Mouse (Mus musculus) cerebellum, postnatal 25 days (tissue): ENCODE measurements at regions not wholly inside any gene's neighbourhood (a gene's known extent, or its start where the extent isn't known, plus 50 kb on each side); places are given as distances from the start of the nearest gene placed in this dataset.
"Not testable (repeated sequence)": the region's sequence is repeated elsewhere in the genome, so short reads cannot be mapped to it uniquely, and the experiment has no call there.

Source experiments
- DNase-seq, 2 experiments: peaks; one replicate each; pipeline ENCODE4 v3.0.0; 2021; ENCODE audit warnings: mixed read lengths in 2 of 2

DNA sequence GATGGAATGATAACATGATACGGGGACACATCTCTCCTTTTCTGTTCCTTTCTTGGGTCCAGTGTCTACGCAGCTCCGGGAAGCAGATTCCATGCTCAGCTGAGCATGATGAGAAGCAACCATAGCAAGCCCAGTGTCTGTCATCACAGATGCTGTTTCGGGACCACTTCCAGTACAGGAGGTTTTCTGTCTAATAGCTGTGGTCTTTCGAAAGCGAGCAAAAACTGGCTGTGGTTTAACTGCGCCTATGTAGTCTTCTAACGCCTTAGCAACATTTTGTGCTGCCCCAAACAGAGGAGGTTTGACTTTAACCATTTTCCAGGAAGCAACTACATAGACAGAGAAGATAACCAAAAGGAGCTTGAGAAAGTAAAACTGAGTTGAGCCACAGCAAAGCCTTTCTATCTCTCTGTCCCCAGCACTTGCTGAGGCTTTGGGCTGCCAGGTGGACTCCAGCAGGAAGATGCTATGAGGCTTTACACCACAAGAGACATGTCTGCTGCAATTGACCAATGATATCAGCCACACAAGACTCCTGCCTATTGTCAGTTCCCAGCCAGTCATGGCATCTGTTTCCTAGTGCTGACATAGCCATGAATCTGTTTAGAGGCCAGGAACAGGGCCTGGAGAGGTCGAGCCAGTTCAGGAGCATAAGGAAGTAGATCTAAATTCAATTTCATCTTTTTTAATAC, 95.1 kb downstream of the Stard3nl start:
- peak; percentile 34 to 47 for DNase-seq

DNA sequence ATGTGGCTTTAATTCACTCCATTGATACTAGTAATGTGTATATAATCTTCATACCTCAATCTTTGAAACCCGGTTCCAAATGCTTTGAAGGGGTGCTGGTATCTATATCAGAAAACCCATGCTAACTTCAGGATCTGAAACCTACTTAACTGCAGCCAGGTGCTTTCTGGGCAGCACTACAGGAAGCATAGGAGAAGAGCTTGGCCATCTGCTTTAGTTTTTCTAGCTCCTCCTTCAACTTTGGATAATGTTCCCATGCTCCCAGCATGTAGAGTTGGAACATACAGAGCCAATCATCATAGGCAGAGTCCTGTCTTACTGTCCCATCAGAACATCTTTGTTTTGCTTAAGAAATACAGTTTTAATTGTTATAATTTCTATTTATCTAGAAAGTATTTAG, 99.3 kb downstream of the Stard3nl start:
- DNase-seq = peak in 1 of 2 experiments; percentile 8

DNA sequence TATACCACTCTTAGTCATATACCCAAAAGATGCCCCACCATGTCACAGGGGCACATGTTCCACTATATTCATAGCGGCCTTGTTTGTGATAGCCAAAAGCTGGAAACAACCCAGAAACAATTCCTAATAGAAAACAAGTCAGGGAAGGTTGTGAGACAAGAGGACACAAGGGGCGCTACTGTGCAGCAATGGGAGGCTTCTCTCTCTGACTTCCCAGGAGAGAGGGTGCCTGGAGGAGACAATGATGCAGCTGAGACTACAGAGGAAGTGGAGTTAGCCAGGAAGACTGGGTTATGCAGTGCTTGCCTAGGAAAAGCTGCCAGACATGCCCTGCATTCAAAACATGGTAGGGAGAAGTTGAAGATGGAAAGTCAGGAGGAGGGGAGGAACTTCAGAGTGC, 102.6 kb downstream of the Stard3nl start:
- peak in 1 of 2 experiments; percentile 3 for DNase-seq

DNA sequence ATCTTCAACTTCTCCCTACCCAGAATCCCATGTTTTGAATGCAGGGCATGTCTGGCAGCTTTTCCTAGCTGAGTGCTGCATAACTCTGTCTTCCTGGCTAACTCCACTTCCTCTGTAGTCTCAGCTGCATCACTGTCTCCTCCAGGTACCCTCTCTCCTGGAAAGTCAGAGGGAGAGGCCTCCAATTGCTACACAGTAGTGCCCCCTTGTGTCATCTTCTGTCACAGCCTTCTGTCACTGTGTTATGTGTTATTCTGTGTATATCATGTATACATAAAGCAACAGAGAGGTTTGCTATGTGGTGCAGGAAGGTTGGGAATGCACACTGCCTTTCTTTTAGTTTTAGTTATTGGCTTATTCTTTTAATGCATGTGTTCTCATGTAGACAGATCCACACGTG, 112.4 kb downstream of the Stard3nl start:
- no peak for DNase-seq

DNA sequence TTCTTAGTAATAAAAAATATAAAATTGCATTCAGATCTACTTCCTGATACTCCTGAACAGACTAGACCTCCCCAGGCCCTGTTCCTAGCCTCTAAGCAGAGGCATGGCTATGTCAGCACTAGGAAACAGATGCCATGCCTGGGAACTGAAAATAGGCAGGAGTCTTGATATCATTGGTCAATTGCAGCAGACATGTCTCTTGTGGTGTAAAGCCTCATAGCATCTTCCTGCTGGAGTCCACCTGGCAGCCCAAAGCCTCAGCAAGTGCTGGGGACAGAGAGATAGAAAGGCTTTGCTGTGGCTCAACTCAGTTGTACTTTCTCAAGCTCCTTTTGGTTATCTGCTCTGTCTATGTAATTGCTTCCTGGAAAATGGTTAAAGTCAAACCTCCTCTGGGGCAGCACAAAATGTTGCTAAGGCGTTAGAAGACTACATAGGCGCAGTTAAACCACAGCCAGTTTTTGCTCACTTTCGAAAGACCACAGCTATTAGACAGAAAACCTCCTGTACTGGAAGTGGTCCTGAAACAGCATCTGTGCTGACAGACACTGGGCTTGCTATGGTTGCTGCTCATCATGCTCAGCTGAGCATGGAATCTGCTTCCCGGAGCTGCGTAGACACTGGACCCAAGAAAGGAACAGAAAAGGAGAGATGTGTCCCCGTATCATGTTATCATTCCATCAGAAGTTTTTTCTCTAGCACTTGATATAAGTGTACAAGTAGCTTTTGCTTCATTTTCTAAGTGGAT, 122.9 kb downstream of the Stard3nl start:
- not testable (repeated sequence) for DNase-seq

DNA sequence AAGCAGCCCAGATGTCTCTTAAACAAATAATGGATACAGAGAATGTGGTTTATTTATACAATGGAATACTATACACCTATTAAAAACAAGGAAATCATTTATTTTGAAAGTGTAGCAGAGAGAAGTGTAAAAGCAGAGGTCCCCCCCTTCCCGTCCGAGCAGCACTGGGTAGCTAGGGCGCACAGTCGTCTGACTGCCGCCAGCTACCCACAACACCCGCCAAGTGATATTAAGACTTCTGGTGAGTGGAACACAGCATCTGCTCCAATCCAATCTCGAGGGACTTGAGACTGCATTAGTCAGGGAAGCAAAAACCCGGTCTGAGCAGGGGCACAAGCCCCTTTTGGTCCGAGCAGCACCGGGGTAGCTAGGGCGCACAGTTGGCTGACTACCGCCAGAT, 130.6 kb downstream of the Stard3nl start:
- DNase-seq = not testable (repeated sequence)

GRCm38 (mm10) chr13:19246558-19246957, 149.0 kb downstream of the Stard3nl start:
- DNase-seq = not testable (repeated sequence)

DNA sequence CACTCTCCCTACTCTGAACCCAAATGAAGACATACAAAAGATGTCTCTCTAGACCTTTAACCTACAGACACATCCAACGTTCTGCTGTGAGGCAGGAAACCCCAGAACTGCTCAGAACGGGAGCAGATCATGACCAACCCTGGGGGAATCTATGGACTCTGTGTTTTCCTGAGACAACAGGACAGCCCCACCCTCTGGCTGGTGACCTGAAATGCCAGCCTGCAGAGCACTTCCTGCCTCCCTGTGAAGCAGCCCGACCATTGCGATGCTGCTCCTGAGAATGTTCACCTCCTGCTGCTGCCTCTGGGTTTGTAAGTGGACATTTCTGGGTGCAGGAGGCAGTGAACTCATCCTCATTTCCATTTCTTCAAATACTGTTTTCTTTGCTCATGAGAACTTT, 153.0 kb downstream of the Stard3nl start:
- not testable (repeated sequence) for DNase-seq

- peak in 1 of 2 experiments; percentile 29 for DNase-seq
Measured at GRCm38 (mm10) chr13:19236340-19236739, 159.3 kb downstream of the Stard3nl start.

DNA sequence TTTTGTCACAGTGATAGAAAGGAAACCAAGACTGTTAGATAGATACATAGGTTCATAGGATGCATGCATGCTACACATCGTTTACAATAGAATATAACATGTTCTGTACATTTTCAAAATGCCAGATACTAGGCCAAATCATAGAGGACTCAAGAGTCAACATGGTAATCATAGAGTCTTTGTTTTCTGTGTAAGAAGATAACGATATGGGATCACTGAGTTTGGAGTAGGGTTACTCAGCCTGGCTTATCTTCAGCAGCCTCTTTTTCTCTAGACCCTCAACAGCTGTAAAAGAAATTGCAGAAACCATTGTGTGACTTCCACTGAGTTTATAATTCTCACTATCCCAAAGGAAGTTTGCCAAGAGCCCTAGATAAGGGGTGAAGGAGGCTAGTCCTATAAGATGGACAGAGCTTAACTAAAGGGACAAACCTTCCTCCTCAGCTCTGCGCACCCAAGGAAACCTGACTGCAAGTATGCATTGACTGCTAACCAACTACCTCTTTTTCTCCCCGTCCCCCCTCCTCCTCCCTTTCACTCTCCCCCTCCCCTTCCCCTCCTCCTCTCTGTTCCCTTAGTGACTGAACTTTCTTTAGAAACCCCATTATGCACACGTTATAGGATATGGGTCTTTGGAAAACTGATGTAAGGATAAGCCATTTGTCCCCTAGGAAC, 160.8 kb downstream of the Stard3nl start:
- DNase-seq = no peak

GRCm38 (mm10) chr13:19220004-19220403, 175.6 kb downstream of the Stard3nl start:
- DNase-seq = not testable (repeated sequence)

GRCm38 (mm10) chr13:19219383-19219991, 176.1 kb downstream of the Stard3nl start:
- DNase-seq = not testable (repeated sequence)

- no peak for DNase-seq
Measured at GRCm38 (mm10) chr13:19204669-19205068, 190.9 kb downstream of the Stard3nl start.

DNA sequence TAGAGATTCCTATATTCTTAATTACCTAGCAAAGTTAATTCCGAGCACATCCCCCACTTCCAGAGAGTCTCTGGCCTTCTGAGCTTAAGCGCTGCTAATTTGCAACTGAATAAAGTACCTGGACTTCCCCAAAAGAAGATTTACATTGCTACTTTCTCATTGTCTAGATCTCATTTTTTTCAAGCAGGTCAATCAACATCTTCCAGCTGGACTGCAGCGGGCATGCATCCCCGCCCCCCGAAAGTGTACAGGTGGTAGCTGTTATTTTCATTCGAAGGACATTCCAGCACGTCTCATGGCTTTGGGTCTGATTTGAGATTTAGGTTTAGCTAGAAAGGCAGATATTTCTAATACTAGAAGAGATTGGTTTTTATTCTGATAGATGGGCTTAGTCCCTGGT, 193.3 kb downstream of the Stard3nl start:
- DNase-seq = not testable (repeated sequence)
